Mouse (Mus musculus) T-cell, adult 2 months (primary cell): ENCODE measurements around the gene Prss48.

ENCODE experiments used
- DNase-seq: peaks from one replicate; pipeline ENCODE4 v3.0.0; 2022; ENCODE audit warnings: low spot score

The Prss48 gene

DNA sequence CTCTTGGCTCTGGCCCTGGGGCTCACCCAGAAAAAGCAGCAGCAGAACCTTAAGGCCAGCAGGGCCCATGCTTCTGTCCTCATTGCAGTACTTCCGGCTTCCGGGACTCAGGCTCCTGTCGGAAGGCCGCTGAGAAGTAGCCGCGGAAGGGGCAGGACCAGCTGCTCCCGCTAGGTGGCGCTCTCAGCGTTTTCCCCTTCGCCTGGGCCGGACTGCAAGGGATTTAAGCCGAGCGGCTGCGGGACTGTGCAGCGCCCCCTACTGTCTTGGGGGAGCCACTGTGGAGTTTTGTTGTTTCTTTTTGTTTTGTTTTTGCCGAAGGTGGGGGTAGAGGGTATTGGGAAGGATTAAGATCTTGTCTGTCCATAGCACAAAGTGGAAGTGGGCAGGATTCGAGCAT, at the start of gene Prss48:
TSS of gene Prss48 (minus strand) at position 69 of the 400 bp plus-strand sequence.
- DNase-seq = no peak

DNA sequence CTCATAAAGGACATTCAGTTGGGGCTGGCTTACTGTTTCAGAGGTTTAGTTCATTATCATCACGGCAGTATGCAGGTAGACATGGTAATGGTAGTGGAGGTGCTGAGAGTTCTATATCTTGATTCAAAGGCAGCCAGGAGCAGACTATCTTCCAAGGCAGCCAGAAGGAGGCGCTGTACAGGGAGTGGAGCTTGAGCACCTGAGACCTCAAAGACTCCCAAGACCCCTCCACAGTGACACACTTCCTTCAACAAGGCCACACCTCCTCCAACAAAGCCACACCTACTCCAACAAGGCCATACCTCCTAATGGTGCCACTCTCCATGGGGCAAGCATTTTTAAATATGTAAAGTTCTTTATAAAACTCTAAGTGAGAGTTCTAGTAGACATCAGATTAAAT, 46.8 kb upstream of the Prss48 start:
- no peak for DNase-seq

DNA sequence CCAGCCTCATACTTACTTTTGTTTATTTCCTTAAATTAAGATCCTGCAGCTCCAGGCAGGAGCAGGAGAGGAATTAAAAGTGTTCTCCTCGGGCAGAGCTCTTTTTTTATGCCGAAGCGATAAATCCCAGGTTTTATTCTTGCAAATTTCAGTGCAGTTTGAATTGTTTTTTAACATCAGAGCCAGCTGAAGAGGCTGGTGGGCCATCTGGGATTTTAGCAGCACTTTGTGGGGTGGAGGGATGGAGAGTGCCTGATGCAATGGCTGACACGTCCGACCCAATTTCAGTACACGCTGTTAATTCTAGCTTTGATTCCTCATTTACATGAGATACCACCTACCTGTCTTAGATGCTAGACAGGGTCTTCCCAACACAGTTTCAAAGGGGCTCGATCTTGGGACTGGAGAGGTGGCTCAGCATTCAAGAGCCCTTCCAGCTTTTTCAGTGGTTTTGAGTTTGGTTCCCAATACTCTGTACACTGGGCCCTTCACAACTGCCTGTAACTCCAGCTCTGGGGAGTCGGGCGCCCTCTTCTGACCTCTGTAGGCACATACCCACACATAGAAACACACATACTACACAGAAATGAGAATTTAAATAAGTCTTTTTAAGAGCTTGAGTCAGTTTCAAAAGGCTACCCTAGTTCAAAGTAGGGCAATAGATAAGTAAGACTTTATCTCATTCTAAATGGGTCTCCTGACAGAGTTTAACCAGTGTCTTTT, 45.6 kb upstream of the Prss48 start:
- DNase-seq = no peak

DNA sequence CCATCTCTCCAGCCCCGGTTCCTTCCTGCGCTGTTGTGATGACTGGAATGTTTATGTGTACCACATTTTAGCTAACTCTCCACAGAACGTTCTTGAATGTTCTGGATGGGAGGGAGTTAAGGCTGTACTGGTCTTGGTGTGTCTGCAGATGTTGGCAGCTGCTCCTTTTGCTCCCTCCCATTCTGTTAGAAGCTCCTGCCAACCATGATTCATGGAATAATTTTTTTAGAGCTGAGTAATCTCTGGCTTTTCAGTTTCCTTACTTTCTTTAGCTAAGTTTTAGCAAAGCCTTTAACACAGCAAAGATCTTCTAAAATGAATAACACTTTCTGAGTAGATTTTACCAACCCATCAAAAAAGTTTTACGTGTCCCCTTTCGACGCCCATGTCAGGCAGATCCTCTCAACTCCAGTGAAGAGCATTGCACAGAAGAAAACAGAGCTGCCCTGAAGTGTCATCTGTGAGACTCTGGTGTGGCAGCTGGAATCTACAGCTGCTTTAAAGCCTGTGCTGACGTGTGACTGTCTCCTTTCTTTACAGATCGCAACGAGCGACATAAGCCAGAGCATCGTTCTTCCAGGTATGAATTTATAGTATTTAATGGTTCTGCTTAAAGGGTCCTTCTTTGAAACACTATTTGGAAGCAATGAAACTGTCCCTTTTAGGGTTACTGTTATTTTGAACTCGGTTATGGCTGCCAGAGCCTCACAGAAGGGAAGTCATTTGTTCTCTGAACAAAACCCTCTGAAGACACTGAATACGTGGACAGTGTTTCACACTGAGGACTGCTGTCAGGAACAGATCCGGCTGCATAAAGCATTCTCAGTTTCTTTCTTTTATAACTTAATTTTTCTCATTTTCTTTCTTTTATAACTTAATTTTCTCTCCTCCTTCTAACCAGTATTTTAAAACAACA, 38.3 kb upstream of the Prss48 start:
- no peak for DNase-seq

DNA sequence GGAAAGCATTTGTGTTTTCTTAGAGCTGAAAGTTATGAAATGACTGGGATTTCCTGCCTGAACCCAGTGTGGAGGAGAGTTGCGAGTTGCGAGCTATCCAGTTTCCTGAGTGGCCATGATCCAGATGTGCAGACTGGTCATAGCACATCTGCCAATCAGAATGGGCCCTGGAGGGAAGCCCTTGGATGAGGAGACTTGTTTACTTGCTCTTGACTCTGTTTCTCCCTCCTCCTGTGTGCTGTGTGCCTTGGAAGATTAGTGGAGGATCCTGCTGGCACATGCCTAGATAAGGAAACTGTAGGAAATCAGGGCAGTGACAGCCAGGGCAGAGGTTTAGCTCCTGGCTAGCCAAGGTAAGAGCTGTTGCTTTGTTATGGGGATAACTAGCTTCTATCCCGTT, 36.4 kb upstream of the Prss48 start:
- DNase-seq = no peak

DNA sequence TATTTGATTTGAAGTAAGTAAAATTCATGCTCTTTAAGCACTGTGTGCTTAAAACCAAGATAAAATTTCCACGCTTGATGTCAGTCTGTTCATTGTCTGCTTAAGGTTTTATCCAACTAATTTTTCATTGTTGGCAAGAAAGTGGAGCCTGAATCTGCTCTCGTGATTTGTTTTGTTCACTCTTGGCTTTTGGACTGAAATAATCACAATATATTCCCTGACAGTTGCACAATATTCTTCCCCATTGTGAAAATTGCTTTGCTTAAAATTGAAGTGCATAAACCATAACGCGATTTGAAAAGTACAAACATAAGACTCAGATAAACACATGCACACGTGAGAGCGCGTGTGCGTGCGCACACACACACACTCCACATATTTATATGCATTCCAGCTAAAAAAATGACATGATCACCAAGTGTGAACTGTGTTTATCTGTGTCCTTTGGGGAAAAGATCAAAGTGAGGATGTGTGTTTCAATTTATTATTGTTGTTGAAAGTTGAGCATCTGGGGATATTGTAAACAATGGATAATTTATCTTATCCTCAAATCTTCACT, 35.7 kb upstream of the Prss48 start:
- no peak for DNase-seq

DNA sequence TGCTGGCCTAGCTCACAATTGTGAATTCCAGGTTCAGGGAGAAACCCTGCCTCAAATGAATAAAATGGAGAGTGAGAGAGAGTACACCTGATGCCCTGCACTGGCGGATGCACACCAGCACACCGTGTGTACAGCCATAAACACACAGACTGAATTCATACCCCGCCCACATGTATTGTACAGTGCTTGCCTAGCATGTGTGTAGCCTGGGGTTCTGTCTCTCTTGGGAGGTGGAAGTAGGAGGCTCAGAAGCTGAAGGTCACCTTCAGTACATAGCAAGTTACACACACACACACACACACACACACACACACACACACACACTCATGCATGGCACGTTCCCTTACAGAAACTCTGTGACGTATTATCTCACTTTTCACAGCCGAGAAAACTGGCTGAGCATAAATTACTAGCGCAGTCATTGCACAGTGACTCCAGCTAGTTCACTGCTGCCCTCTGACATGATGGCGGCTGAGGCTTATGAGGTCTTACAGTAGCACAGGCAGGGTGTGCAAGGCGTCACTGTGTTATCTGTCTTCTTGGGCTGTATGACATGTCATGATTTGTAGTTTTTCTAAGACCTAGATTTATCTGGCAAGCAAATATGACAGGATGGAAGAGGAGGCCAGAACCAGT, 31.3 kb upstream of the Prss48 start:
- DNase-seq = no peak

DNA sequence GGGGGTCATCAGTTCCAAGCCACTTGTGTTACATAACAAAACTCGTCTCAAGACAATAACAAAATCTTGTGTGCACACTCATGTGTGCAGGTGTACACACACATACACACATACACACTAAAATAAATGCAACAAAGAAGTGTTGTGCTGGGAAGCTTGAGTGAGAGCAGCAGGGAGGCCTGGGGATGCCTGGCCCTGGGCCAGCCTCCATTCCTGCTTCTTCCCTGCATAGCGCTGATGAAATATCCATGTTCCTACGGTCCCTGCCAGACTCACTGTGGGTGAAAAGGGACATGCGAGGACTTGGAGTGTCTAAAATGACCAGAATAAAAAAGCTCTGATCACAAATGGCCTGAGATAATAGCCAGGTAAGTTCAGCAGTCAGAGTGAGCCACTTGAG, 28.3 kb upstream of the Prss48 start:
- DNase-seq = no peak

DNA sequence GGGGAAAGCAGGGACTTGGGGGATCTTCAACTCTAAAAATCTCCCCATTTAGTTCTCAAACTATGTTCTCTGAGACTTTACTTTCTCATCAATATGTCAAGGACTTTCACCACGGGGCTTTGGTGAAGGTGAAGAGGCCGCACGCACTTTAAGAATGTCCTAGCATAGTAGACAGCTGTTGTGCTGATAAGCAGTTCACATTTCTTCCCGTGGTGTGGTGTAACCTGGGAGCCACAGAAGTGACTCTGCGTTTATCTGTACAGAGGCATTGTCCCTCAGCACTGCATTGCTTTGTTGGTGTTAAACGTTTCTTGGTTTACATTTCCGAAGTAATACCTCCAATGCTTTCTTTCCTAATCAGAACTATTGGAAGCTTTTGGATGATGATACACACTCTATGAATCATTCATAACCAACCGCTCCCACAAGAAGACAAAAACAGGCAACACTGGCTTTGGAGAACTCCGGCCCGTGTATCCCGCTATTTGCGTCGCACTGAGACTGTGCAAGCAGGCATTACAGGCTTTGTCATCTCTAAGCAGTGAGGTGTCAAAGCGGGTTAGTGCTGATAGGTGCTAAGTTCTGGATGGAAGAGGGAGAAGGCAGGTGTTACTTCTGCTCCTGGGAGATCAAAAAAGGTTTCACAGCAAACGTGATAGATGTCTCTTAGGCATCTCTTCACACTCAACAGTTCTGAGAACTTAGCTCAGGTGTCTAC, 26.5 kb upstream of the Prss48 start:
- no peak for DNase-seq

DNA sequence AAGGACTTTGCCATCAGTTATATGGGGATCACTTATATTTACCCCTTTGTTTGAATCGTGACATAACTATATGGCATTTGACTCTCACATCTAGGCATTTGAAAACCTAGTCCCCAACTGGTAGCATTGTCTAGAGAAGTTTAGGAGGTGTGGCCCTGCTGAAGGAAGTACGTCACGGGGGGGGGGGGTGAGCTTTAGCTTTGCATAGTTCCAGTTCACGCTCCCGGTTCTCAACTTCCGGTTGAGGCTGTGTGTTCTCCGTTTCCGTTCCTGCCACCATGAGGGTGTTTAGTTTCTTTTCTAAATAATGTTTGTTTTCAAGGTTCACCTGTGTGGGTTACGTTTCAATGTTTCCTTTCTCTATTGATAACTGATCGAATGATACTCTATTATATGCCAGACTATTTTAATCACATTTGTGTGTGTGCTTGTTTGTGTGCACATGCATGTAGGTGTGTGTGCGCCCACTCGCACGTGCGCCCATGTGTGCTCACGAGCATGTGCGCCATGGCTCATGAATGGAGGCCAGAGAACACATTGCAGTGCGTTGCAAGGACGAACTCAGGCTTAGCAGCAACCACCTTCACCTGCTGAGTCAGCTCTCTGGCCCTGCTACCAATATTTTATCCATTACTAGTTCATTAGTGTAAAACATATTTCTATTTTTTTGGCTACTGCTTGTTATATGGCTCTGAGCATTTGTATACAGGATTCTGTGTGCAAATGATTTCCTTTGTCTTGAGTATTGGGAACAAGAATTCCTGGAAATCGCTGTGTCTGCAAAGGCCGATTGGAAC, 23.2 kb upstream of the Prss48 start:
- DNase-seq = no peak

DNA sequence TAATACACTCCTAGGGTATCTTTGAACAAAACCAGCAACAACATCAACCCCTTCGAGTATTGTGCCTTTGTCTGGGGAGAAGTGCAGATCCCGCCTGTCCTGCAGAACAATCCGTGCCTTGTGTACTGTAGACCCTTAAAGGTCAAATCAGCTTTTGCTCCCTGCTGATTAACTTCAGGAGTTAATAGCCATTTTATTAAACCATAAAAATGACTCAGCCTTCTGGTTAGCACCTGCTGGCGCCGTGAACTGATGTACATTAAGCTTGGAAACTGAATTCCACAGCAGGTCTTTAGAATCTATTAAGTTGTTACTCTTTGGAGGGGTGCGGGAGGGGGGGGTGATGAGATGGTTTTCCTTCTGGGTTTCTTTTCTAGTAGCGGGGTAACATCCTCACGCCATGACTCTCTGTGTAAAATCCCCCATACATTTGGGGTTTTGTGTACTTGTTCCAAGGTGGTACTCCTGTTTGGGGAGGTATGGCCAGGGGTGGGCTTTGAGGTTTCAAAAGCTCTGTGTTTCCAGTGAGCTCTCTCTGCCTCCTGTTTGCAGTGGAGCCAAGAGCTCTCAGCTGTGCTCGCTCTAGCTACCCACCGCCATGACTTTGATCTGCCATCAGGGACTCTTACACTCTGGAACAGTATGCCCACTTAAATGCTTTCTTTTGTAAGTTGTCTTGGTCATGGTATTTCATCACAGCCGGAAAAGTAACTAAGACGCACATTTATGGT, 21.9 kb upstream of the Prss48 start:
- DNase-seq = no peak

DNA sequence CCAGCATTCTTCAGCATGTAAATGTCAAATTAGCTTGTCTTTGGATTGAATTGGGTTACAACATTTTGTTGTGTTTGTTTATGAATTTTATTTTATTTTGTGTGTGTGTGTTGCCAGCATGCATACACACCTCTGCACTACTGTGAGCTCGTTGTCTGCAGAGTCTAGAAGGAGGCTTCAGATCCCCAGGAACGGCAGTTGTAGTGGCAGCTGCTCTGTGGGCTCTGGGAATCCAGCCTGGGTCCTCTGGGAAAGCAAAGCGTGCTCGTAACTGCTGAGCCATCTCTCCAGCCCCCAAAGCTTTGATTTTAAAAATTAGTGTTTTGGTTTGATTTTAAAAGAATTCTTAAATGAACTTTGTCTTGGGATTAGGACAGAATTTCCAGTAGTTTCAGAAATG, 19.4 kb upstream of the Prss48 start:
- DNase-seq = no peak

DNA sequence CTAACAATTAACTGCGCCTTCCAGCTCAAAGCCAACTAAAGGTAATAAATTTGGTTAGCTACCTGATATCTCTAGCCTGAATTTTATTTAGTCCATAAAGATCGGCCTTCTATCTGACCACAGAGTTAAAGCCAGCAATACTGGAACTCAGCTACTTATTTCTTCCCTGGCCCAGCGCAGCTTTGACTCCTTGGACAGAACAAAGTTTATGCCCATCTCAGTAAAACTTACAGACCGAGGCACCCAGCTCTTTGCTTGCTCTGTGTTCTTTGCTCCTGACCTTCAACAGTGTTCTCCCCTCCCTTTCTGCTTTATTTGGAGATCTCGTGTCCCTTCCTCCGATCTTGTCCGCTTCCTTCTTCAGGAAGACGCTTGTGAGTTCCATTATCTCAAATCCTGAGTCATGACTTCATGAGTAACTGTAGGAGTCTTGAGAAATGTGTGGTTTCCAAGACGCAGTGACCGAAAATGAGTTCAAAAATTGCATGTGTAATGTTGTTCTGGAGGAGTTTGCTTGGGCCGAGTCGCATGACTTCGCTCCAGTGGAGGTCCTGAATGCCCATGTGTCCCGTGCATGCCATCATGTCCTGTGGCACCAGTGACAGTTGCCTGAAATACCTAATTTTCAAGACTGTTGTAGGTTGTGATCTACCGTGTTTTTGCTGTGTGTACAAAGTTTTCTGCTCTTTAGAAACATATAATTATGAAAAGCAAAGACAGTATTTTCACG, 18.8 kb upstream of the Prss48 start:
- no peak for DNase-seq

DNA sequence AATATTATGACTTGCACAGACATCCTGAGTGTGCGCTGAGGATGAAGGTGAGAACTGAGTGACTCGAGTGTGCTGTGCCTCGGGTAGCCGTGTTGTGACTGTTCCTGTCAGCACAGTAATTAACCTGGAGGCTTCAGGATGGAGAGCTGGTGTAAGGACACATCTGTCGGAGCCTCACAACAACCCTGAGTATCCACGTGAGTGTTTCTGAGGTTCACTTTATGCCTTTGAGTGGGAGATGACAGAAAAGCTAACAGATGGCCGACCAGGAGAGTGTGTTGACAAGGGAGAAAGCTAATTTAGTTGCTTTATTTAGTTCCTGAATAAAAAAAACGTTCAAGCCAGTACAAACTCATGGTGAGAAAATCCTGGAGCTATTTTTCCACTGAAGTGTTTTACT, 15.2 kb upstream of the Prss48 start:
- DNase-seq = no peak

DNA sequence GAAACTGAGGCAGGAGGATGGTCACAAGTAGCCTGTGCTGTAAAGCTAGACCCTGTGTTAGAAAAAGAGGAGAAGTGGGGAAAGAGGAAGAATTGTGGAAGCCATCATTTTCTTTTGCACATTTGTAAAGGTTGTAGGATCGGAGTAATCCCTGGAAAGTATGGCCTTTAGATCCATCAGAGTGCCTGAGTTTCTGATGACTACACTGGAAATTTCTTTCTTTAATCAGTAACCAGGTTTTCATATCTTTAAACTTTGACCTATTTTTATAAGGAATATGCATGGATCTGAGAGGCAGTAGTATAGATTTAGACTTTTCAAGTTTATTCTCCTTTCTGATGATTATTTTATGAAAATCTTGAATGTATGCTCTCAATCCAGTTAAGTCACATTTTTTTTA, 14.7 kb upstream of the Prss48 start:
- DNase-seq = no peak

DNA sequence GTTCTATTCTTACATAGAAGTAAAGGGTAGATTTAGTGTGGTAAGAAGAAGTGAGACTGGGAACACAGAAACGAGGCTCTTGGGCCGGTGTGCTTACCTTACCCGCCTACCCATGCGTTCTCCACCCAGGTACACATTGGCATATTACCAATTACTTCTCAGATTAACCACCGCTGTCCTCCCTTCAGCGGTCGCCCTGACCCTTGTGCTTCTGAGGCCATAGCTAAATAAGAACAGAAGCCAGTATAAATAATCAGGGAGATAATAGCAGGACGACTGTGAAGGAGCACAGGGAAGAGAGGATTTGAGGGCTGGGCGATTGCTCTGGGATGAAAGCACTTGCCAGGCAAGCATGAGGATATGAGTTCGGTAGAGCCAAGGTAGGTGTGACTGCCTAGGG, 11.5 kb upstream of the Prss48 start:
- DNase-seq = no peak

DNA sequence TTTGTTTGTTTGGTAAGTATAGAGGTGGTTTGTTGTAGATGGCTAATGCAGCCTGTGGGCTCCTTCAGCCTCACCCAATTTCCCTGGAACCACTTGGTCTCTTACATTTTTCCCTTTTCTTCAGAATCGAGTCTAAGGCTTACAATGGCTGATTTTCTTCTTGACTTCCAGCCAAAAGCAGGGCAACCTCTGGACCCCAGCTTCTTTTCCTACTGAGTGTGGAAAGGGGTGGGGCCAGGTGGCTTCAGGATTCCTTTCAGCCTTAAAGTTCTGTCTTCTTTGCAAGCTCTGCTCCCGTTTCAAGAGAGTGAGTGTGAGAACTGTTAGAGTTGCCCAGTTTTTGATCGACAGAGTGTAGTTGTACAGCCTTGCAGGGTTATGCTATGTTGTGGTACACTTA, 9.5 kb upstream of the Prss48 start:
- DNase-seq = no peak

DNA sequence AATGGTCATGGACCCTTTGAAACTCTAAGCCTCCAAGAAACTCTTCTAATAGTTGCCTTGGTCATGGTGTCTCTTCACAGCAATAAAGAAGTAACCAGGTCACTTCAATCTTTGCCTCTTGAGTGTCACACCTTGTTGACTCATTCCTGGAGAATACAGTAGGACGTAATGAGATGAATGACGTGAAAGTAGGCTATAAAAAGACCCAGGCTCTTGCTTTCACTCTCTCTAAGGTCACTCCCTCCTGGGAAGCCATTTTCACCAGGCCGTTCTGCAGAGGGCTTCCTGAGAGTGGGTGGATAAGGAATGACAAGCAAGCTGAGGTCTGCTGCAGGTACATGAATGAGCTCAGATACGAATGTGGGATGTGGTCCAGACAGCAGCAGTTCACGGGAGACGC, 9.1 kb upstream of the Prss48 start:
- DNase-seq = no peak

DNA sequence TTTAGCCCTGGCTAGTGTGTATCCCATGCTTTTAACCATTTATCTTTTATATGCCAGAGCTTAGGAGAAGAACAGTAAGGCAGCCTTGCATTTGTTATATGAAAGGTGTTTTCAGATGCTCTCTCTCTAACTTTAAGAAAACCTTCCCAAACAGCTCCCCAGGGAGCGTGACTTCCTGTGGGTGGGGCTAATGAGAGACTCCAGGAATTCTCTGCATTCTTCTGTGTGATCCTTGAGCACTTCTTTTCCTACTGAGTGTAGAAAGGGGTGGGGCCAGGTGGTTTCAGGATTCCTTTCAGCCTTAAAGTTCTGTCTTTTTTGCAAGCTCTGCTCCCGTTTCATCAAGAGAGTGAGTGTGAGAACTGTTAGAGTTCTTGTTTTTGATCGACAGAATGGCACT, 8.3 kb upstream of the Prss48 start:
- DNase-seq = no peak

DNA sequence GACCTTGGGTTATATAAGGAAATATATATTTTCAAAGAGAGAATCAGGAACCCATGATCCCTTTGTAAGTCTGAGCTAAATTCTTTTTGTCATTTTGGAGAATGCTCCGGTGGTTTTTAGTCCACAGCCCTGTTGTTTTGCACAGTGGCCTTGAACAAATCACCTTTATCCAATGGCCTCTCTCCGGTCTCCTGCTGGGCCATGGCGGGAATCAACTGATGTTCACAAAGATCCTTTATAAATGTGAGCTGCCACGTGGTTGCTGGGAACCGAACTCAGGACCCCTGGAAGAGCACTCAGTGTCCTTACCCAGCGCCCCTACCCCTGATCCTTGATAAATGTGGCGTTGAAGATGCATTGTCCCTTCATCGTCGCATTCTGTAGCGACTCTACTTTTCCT, 2.5 kb upstream of the Prss48 start:
- DNase-seq = no peak
